Mouse (Mus musculus) heart, adult 8-10 months (tissue): ENCODE results near the gene Slc31a1. TPM values are rescaled to one million over a fixed set of nuclear protein-coding genes. Genes with fewer than 3 reads are reported as not detected.

Experiments
- DNase-seq: peaks from one replicate; pipeline ENCODE4 v3.0.0; 2022; ENCODE audit warnings: low spot score
- total RNA-seq, 4 experiments: library from RNA; stranded (reverse); gene quantifications; 2 replicates each; pipeline ENCODE4 v1.2.4; 2022

Slc31a1 gene
- total RNA-seq, 4 experiments from 2014 or later, result 14.2 to 18.2 (median 15.2) TPM

- no peak for DNase-seq
Observed at GRCm38 (mm10) chr4:62362437-62362836, 1.9 kb downstream of the Slc31a1 start.

- no peak for DNase-seq
Observed at GRCm38 (mm10) chr4:62364299-62364698, 3.8 kb downstream of the Slc31a1 start.

- DNase-seq, result no peak
Observed at GRCm38 (mm10) chr4:62366291-62366690, 5.8 kb downstream of the Slc31a1 start.

GRCm38 (mm10) chr4:62367586-62367985 lies 7.1 kb downstream of the Slc31a1 start:
- no peak for DNase-seq

GRCm38 (mm10) chr4:62369091-62369490 lies 8.6 kb downstream of the Slc31a1 start:
- no peak for DNase-seq

GRCm38 (mm10) chr4:62372410-62372809 lies 11.9 kb downstream of the Slc31a1 start:
- no peak for DNase-seq

GRCm38 (mm10) chr4:62372818-62373520 lies 12.4 kb downstream of the Slc31a1 start:
- DNase-seq, result no peak

GRCm38 (mm10) chr4:62373668-62374067 lies 13.1 kb downstream of the Slc31a1 start:
- no peak for DNase-seq

GRCm38 (mm10) chr4:62374342-62374741 lies 13.8 kb downstream of the Slc31a1 start:
- no peak for DNase-seq

- DNase-seq, result no peak
Observed at GRCm38 (mm10) chr4:62376123-62376522, 15.6 kb downstream of the Slc31a1 start.

GRCm38 (mm10) chr4:62379724-62380381 lies 19.3 kb downstream of the Slc31a1 start:
- no peak for DNase-seq

GRCm38 (mm10) chr4:62383207-62383606 lies 22.7 kb downstream of the Slc31a1 start:
- DNase-seq, result no peak

- no peak for DNase-seq
Observed at GRCm38 (mm10) chr4:62383752-62384151, 23.2 kb downstream of the Slc31a1 start.

- DNase-seq, result no peak
Observed at GRCm38 (mm10) chr4:62384159-62384558, 23.6 kb downstream of the Slc31a1 start.

- no peak for DNase-seq
Observed at GRCm38 (mm10) chr4:62385439-62385838, 24.9 kb downstream of the Slc31a1 start.

GRCm38 (mm10) chr4:62389592-62390512 lies 29.3 kb downstream of the Slc31a1 start:
- DNase-seq, result no peak

GRCm38 (mm10) chr4:62391892-62392291 lies 31.4 kb downstream of the Slc31a1 start:
- DNase-seq, result no peak

- DNase-seq, result no peak
Observed at GRCm38 (mm10) chr4:62393459-62393858, 32.9 kb downstream of the Slc31a1 start.

GRCm38 (mm10) chr4:62395806-62396205 lies 35.3 kb downstream of the Slc31a1 start:
- no peak for DNase-seq

GRCm38 (mm10) chr4:62397616-62398365 lies 37.3 kb downstream of the Slc31a1 start:
- DNase-seq, result no peak

GRCm38 (mm10) chr4:62398956-62399355 lies 38.4 kb downstream of the Slc31a1 start:
- peak; percentile 24 for DNase-seq
